Mouse (Mus musculus): ENCODE data around the gene S100a1.
A peak's percentile ranks its signal among the peaks of the same experiment; 100 is the strongest.

S100a1 gene

GRCm38 (mm10) chr3:90464552-90465080, 49.6 kb downstream of the S100a1 start:
- peak; percentile 54 for DNase-seq

- no peak for DNase-seq
Observed at GRCm38 (mm10) chr3:90462579-90462978, 51.6 kb downstream of the S100a1 start.

- DNase-seq, result no peak
Observed at GRCm38 (mm10) chr3:90461935-90462334, 52.3 kb downstream of the S100a1 start.

Data from kidney, postnatal 10 days (tissue).